Mouse (Mus musculus): ENCODE results near the gene Nkrf. TPM values are rescaled to one million over a fixed set of nuclear protein-coding genes. Genes with fewer than 3 reads are reported as not detected.
A peak's percentile ranks its signal among the peaks of the same experiment; 100 is the strongest.
"Not testable (repeated sequence)": the region's sequence is repeated elsewhere in the genome, so short reads cannot be mapped to it uniquely, and the experiment has no call there.

The Nkrf gene
- polyA plus RNA-seq, 1 experiment from 2014 or later = 14.4 TPM

DNA sequence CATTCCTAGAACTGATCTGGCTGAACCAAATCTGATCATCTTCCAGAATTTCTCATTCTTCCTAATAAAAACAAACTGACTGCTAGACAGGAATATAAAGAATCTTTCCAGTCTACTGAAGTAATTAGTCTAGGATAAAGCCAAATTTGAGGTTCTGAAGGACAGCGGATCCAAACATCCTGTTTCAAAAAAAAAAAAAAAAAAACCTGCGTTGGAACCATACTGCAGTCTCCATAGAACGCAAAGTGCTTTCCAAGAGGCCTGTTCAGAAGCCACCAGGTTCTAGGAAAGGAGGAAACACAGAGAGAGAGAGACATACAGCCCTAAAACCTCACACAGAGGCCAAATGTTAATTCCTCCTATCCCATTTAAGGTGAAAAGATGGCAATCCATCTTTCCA is 1.0 kb downstream of the Nkrf start:
- H3K4me3 ChIP-seq = peak overlapping the region; percentile 57
- H3K9ac ChIP-seq = peak overlapping the region; percentile 78
- peak overlapping the region; percentile 55 for H3K4me2 ChIP-seq
- 37% methylated on average over 3 of the region's 3 CpGs for WGBS
- peak overlapping the region; percentile 90 for H3K27ac ChIP-seq
- no peaks in the 10 kb centered on the region for H3K9me3 ChIP-seq
- H3K36me3 ChIP-seq = no peaks in the 10 kb centered on the region
- ATAC-seq (ENCODE audit: low FRiP score) = no peak
- H3K27me3 ChIP-seq = no peaks in the 10 kb centered on the region
- peaks cover 14% of the 10 kb centered on the region; the same call in 1 of the 2 replicates for H3K4me1 ChIP-seq (replicated peaks)

DNA sequence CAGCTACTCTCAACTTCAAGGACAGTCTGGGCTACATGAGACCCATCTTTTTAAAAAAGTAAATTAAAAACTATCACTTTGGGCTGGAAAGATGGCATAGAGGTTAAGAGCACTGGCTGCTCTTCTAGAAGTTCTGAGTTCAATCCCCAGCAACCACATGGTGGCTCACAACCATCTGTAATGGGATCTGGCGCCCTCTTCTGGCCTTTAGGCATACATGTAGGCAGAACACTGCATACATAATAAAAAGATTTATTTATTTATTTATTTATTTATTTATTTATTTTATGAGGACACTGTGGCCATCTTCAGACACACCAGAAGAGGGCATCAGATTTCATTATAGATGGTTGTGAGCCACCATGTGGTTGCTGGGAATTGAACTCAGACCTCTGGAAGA is 3.8 kb downstream of the Nkrf start:
- not testable (repeated sequence) for H3K4me3 ChIP-seq; H3K4me2 ChIP-seq; H3K36me3 ChIP-seq; ATAC-seq (ENCODE audit: low FRiP score); H3K27ac ChIP-seq; H3K9me3 ChIP-seq; H3K9ac ChIP-seq; H3K27me3 ChIP-seq
- peaks cover 14% of the 10 kb centered on the region; the same call in 1 of the 2 replicates for H3K4me1 ChIP-seq (replicated peaks)
- 14% methylated on average over 1 of the region's 1 CpGs for whole genome bisulfite sequencing

DNA sequence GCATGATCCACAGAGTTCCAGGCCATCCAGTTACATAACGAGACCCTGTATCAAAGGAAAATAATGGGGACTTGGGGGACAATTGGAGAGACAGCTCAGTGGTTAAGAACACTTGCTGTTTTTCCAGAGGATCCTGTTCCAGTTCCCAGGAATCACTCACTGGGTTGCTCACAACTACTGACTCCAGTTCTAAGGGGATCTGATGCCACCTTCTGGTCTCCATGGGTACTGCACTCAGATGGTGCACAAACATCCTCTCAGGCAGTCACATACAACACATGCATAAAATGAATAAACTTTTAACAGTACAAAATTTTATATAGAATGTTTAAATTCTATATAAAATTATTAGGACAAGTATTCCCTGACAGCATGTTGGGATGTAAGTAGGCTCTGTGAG is 18.0 kb downstream of the Nkrf start:
- WGBS = 100% methylated on average over 1 of the region's 1 CpGs
- Histone ChIP-seq H3K4me1 (replicated peaks) (no peaks in the 10 kb centered on the region), H3K27me3 (no peaks in the 10 kb centered on the region), H3K4me3 (no peak overlapping the region), H3K4me2 (no peak overlapping the region), H3K9ac (no peak overlapping the region), H3K27ac (no peak overlapping the region), H3K9me3 (no peaks in the 10 kb centered on the region), H3K36me3 (peaks cover 10% of the 10 kb centered on the region)
- no peak for ATAC-seq (ENCODE audit: low FRiP score)

DNA sequence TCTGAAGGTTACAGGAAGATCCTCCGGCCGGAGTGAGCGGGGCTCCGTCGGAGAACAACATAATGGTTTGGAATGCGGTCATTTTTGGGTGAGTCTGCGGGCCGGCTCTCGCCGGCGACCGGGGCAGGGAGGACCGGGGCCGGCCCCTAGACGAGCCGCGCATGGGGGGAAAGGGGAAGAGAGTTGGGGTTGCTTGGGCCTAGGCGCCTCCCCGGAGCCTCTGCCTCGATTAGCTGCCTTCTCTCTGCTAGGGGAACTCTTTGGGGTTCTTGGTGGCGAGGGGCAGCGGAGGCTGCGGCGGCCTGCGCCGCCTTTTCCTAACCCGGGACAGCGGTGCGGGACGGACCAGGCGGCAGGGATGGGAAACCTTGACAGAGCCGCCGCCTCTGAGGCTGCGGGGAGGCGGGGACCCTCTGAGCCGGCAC is 28.0 kb downstream of the Nkrf start:
- H3K27me3 ChIP-seq = no peaks in the 10 kb centered on the region
- no peaks in the 10 kb centered on the region for H3K36me3 ChIP-seq
- H3K9me3 ChIP-seq = no peaks in the 10 kb centered on the region
- 9% methylated on average over 36 of the region's 36 CpGs for WGBS
- H3K27ac ChIP-seq = peak overlapping the region; percentile 87
- ATAC-seq (ENCODE audit: low FRiP score) = peak; percentile 70
- H3K4me3 ChIP-seq = peak overlapping the region; percentile 69
- H3K4me1 ChIP-seq (replicated peaks) = peaks cover 6% of the 10 kb centered on the region
- H3K4me2 ChIP-seq = peak overlapping the region; percentile 66
- H3K9ac ChIP-seq = peak overlapping the region; percentile 83

DNA sequence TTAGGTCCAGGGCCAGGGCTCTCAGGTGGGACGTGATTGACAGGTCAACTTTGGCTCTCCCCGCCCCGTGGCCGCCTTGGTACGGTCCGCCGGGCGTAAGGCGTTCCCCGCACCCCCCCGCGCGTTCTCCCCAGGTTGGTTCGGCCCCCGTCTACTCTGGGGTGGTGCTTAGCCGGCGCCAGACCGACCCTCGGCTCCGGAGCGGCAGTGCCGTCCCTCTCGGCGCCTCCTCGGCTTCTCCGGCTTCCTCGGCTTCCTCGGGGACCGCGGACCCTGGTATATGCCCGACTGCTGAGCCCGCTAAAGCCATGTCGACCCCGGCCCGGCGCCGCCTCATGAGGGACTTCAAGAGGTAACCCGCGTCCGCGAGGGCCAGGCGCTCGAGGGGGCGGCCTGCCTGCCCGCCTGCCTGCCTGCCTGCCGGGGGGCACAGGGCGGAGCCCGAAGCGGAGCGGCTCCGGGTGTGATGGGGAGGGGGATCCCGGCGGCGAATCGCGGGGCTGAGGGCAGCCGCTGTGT is 28.5 kb downstream of the Nkrf start:
- Histone ChIP-seq H3K36me3 (no peaks in the 10 kb centered on the region), H3K9me3 (no peaks in the 10 kb centered on the region), H3K4me3 (peak overlapping the region; percentile 69), H3K27ac (peak overlapping the region; percentile 87), H3K27me3 (no peaks in the 10 kb centered on the region), H3K4me1 (replicated peaks) (peaks cover 6% of the 10 kb centered on the region), H3K9ac (peak overlapping the region; percentile 83), H3K4me2 (peak overlapping the region; percentile 66)
- ATAC-seq (ENCODE audit: low FRiP score) = peak; percentile 97
- 12% methylated on average over 53 of the region's 57 CpGs for WGBS

DNA sequence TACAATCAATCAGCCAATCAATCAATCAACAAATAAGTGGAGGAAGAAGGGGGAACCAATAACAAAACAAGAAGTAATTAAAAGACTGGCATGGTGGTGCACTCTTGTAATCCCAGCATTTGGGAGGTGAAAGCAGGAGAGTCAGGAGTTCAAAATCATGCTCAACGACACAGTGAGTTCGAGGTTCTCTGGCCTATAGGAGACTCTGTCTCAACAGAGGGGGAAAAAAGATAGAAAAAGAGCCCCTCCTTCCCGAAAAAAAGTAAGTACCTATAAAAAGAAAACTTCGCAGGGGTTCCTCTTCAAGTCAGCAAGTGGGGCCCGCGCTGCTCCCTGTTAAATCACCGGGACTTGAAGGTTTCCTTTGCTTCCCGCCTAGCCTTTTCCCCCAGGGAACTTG is 28.9 kb downstream of the Nkrf start, which contains the start of the genes Ube2a and C330007P06Rik:
Gene Ube2a, plus strand, starts transcription at position 136 of the 400 bp plus-strand sequence.
Gene C330007P06Rik, minus strand, starts transcription at position 347 of the 400 bp plus-strand sequence.
- Histone ChIP-seq H3K9ac (peak within 1 kb of the TSS; percentile 83), H3K4me2 (peak within 1 kb of the TSS; percentile 66), H3K4me1 (replicated peaks) (peaks cover 6% of the 10 kb centered on the region), H3K36me3 (no peaks in the 10 kb centered on the region), H3K27me3 (no peaks in the 10 kb centered on the region), H3K4me3 (peak within 1 kb of the TSS; percentile 69), H3K27ac (peak within 1 kb of the TSS; percentile 87), H3K9me3 (no peaks in the 10 kb centered on the region)
- ATAC-seq (ENCODE audit: low FRiP score) = peak; percentile 48
- WGBS = 28% methylated on average over 8 of the region's 8 CpGs

DNA sequence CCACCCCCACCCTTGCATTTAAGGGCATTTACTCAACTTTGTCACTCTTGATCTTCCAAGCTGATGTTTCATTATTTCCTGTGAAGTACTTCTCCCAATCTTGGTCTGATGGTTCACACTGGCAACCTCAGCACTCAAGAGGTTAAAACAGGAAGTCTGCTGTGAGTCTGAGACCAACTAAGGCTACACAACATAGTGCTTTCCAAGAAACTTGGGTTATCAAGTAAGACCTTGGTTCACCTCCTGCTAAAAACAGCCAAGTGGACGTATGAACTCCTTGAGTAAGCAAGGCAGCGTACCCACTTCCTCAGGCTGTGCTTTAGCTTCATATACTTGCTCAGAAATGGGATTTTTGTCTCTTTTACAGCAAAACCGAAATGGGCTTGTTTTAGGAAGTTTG is 32.3 kb downstream of the Nkrf start:
- Histone ChIP-seq H3K9me3 (no peaks in the 10 kb centered on the region), H3K9ac (no peak overlapping the region), H3K27ac (no peak overlapping the region), H3K4me1 (replicated peaks) (peaks cover 3% of the 10 kb centered on the region), H3K4me3 (no peak overlapping the region), H3K4me2 (no peak overlapping the region), H3K36me3 (no peaks in the 10 kb centered on the region), H3K27me3 (no peaks in the 10 kb centered on the region)
- no peak for ATAC-seq (ENCODE audit: low FRiP score)
- 75% methylated on average over 3 of the region's 3 CpGs for WGBS

DNA sequence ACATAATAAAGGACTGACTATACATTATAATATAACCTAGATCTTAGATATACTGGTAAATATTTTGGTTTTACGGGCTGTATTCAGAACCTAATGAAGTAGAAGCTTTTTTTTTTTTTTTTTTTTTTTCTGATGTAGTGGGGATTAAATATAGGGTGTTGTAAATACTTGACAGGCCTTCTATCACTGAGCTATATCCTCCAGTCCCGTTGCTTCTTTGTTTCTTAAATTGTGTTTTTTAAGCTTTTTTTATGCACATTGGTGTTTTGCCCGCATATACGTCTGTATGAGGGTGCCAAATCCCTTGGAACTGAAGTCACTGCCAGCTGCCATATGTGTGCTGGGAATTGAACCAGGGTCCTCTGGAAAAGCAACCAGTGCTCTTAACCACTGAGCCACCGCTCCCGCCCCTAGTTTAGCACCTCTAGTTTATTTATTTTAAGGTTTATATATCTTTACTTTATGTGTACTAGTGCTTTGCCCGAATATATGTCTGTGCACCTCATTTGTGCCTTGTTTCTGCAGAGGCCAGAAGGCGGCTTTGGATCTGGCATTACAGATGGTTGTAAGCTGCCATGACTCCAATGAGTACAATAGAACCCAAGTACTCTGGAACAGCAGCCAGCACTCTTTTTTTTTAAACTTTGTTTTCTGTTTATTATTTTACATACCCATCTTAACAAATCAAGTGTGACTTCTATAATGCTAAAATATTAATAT is 37.9 kb downstream of the Nkrf start:
- 57% methylated on average over 8 of the region's 8 CpGs for WGBS
- Histone ChIP-seq H3K36me3 (no peaks in the 10 kb centered on the region), H3K4me2 (peak overlapping the region; percentile 33), H3K9me3 (no peaks in the 10 kb centered on the region), H3K27me3 (no peaks in the 10 kb centered on the region), H3K9ac (no peak overlapping the region), H3K4me1 (replicated peaks) (peaks cover 9% of the 10 kb centered on the region), H3K27ac (no peak overlapping the region), H3K4me3 (peak overlapping the region; percentile 43)
- ATAC-seq (ENCODE audit: low FRiP score) = 0 out of 2 replicates have a peak, but pooled peaks have one; percentile 21

DNA sequence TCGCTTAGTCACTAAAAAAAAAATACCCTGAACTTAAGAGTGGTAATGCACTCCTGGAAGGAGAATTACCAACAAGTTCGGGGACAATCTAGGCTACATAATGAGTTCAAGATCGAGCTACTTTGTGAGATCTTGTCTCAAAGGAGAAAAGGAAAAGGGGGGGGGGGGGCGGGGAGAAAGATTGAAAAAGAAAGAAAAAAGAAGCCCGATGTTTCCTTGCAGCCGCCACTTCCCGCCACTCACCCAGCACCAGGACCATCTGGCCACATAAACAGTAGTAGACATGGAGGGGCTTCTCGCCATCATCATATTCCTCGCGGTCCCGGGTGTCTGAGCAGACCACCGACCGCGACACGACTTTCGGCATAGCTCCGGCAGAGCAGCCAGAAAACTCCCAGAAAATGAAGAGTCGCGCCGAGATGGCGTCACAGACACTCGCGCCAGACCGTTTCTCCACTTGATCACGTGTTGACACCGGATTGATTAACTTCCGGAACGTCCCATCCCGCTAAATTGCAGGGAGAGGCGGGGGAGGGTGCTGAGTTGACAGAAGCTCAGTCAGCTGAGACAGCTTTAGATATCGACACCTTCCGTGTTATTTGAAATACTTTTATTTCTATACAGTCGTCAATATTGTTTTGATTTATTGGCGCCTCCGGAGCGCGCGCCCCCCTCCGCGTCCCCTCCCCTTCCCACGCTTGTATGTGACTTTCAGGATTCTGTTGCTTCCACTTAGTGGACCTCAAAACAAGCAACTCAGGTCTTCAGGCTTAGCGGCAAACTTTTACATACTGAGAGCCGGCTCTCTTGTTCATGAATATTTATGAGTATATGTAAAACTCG is 38.7 kb downstream of the Nkrf start:
- Histone ChIP-seq H3K27me3 (no peaks in the 10 kb centered on the region), H3K4me3 (peak overlapping the region; percentile 43), H3K4me2 (peak overlapping the region; percentile 54), H3K27ac (peak overlapping the region; percentile 50; the same call in 1 of the 2 replicates), H3K9ac (peak overlapping the region; percentile 53; the same call in 1 of the 2 replicates), H3K4me1 (replicated peaks) (peaks cover 9% of the 10 kb centered on the region), H3K36me3 (no peaks in the 10 kb centered on the region), H3K9me3 (no peaks in the 10 kb centered on the region)
- ATAC-seq (ENCODE audit: low FRiP score) = peak; percentile 88
- 20% methylated on average over 43 of the region's 44 CpGs for WGBS

DNA sequence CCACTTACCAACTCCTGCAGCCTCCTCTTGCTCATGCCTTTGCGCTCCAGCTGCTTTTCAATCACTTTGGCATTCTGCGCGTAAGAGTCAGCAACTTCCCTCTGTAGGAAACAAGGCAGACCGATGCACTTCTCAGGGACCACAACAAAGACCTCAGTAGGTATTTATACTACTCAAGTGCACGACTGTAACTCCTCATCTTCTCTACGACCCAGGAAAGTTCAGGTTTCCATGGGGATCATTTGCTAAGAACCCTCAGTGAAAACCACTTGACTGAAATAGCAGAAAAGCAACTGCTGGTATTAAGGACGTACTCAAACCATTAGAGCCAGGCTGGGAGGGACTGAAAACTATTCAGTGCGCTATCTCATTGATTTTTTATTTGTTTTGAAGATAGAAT is 50.1 kb downstream of the Nkrf start:
- Histone ChIP-seq H3K4me1 (replicated peaks) (no peaks in the 10 kb centered on the region), H3K27ac (no peak overlapping the region), H3K9ac (no peak overlapping the region), H3K27me3 (no peaks in the 10 kb centered on the region), H3K4me3 (no peak overlapping the region), H3K9me3 (no peaks in the 10 kb centered on the region), H3K36me3 (peaks cover 9% of the 10 kb centered on the region; the same call in 1 of the 2 replicates), H3K4me2 (no peak overlapping the region)
- 89% methylated on average over 8 of the region's 8 CpGs for WGBS
- no peak for ATAC-seq (ENCODE audit: low FRiP score)

DNA sequence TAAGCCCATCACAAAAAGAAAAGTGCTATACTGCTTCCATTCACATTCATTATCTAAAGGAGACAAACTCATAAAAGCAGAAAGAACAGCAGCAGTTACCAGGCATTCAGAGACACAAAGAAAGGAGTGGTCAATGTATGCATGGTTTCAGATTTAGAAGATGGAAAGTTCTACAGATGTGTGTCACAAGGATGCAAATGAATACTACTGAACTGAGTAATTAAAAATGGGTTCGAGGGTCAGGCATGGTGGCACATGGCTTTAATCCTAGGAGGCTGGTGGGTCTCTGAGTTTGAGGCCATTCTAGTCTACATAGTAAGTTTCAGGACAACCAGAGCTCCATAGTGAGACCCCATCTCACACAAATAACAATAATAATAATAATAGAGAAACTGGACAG is 55.5 kb downstream of the Nkrf start:
- Histone ChIP-seq H3K4me1 (replicated peaks) (no peaks in the 10 kb centered on the region), H3K27me3 (no peaks in the 10 kb centered on the region), H3K9me3 (no peaks in the 10 kb centered on the region), H3K4me2 (no peak overlapping the region), H3K9ac (no peak overlapping the region), H3K27ac (no peak overlapping the region), H3K36me3 (no peaks in the 10 kb centered on the region; the same call in 1 of the 2 replicates), H3K4me3 (no peak overlapping the region)
- no peak for ATAC-seq (ENCODE audit: low FRiP score)
- 88% methylated on average over 1 of the region's 1 CpGs for WGBS

DNA sequence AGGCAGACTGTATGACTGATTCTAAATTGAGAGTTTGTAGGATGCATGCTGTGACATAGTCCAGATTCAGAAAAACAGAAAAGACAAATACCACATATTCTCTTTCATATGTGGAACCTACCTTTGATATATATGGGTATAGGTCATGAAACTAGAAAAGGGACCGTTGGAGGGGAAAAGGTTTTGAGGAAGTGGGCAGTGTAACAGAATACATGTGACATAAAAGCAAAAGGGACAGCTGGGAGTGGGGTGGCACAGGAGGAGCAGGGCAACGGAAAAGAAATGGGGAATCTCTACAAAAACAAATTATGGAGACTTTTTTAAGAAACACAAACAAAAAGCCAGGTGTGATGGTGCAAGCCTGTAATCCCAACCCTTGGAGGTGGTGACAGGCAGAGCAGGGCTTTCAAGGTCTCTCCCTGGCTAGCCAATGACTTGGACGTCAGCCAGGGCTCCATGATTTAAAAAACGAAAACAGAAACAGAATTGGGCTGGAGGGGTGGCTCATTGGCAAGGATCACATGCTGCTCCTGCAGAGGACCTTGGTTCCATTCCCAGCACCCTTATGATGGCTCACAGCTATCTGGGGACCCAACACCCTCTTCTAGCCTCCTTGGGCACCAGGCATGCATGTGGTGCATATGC is 59.2 kb downstream of the Nkrf start:
- H3K27me3 ChIP-seq = no peaks in the 10 kb centered on the region

More for the DNA sequence above, 59.2 kb downstream of the Nkrf start:
- H3K9ac ChIP-seq = no peak overlapping the region
- no peaks in the 10 kb centered on the region for H3K9me3 ChIP-seq
- no peaks in the 10 kb centered on the region for H3K36me3 ChIP-seq
- H3K4me2 ChIP-seq = no peak overlapping the region
- WGBS = 84% methylated on average over 4 of the region's 4 CpGs
- H3K4me3 ChIP-seq = no peak overlapping the region
- no peaks in the 10 kb centered on the region for H3K4me1 ChIP-seq (replicated peaks)
- no peak overlapping the region for H3K27ac ChIP-seq
- no peak for ATAC-seq (ENCODE audit: low FRiP score)
